Mouse (Mus musculus) 3134 (cell line): Measurements from ENCODE around the gene Vcpkmt.
A peak's percentile ranks its signal among the peaks of the same experiment; 100 is the strongest.

ENCODE experiments used
- DNase-seq: peaks from one replicate; pipeline ENCODE4 v3.0.0-alpha.2; 2011; ENCODE audit warnings: low spot score; ENCODE audit not compliant: insufficient read length; ENCODE audit errors: extremely low read depth

Gene Vcpkmt

GRCm38 (mm10) chr12:69538362-69538950 lies 44.4 kb downstream of the Vcpkmt start:
- no peak for DNase-seq

GRCm38 (mm10) chr12:69537675-69538361 lies 45.0 kb downstream of the Vcpkmt start:
- peak; percentile 82 for DNase-seq

GRCm38 (mm10) chr12:69537243-69537674 lies 45.6 kb downstream of the Vcpkmt start:
- peak; percentile 59 for DNase-seq

GRCm38 (mm10) chr12:69536616-69537242 lies 46.1 kb downstream of the Vcpkmt start:
- DNase-seq = no peak

GRCm38 (mm10) chr12:69533237-69533636 lies 49.6 kb downstream of the Vcpkmt start:
- no peak for DNase-seq

GRCm38 (mm10) chr12:69532530-69532929 lies 50.3 kb downstream of the Vcpkmt start:
- DNase-seq = no peak

- no peak for DNase-seq
Measured at GRCm38 (mm10) chr12:69532091-69532490, 50.7 kb downstream of the Vcpkmt start.

- DNase-seq = no peak
Measured at GRCm38 (mm10) chr12:69529694-69530403, 53.0 kb downstream of the Vcpkmt start.

- DNase-seq = no peak
Measured at GRCm38 (mm10) chr12:69528275-69529032, 54.4 kb downstream of the Vcpkmt start.
